Mouse (Mus musculus) hindbrain, embryonic 16.5 days (tissue): ENCODE measurements around the gene Cnnm2. TPM values are rescaled to one million over a fixed set of nuclear protein-coding genes. Genes with fewer than 3 reads are reported as not detected.

ENCODE experiments used
- ATAC-seq: fragments of 200-750 bp; cut with Nextera tagmentation; 2 replicates; pipeline ENCODE4 v1.8.0; 2017; ENCODE audit warnings: moderate TSS enrichment, moderate library complexity
- H3K27ac ChIP-seq: fragments of 300-500 bp; sonication (generic); 2 replicates; pipeline ENCODE4 v1.5.1; 2014; ENCODE audit warnings: low read depth, mild to moderate bottlenecking, control low read depth, low read length, moderate library complexity
- H3K27me3 ChIP-seq: fragments of 300-500 bp; sonication (generic); replicated peaks from 2 replicates; pipeline ENCODE4 v1.6.1; 2014; ENCODE audit warnings: low read length; ENCODE audit not compliant: control insufficient read depth, insufficient read depth
- H3K36me3 ChIP-seq: fragments of 300-500 bp; sonication (generic); 2 replicates; pipeline ENCODE4 v1.6.1; 2014; ENCODE audit warnings: mild to moderate bottlenecking, low read length, moderate library complexity, mixed read lengths; ENCODE audit not compliant: control insufficient read depth, insufficient read depth
- H3K4me1 ChIP-seq: fragments of 300-500 bp; sonication (generic); 2 replicates; pipeline ENCODE4 v1.6.1; 2014; ENCODE audit warnings: low read depth, low read length; ENCODE audit not compliant: control insufficient read depth, insufficient read depth
- H3K4me2 ChIP-seq: fragments of 300-500 bp; sonication (generic); 2 replicates; pipeline ENCODE4 v1.6.1; 2014; ENCODE audit warnings: mild to moderate bottlenecking, low read length, control low read depth, moderate library complexity
- H3K4me3 ChIP-seq: fragments of 300-500 bp; sonication (generic); 2 replicates; pipeline ENCODE4 v1.5.1; 2014; ENCODE audit warnings: mild to moderate bottlenecking, low read length, control low read depth, moderate library complexity
- H3K9ac ChIP-seq: fragments of 300-500 bp; sonication (generic); 2 replicates; pipeline ENCODE4 v1.6.1; 2014; ENCODE audit warnings: low read depth, mild to moderate bottlenecking, control low read depth, low read length, moderate library complexity
- H3K9me3 ChIP-seq: fragments of 300-500 bp; sonication (generic); 2 replicates; pipeline ENCODE4 v1.6.1; 2014; ENCODE audit warnings: mild to moderate bottlenecking, low read length, moderate library complexity; ENCODE audit not compliant: control insufficient read depth
- WGBS: fragments of 180-500 bp; shearing (Covaris S2); extraction: QIAGEN DNeasy Blood & Tissue Kit; methylation state at CpG from one replicate; pipeline ENCODE4 v1.1.7; 2014; 5-methylcytosine and 5-hydroxymethylcytosine counted together
- polyA plus RNA-seq: library from polyadenylated mRNA; unstranded; fragments of >200 nt; fragmentation: Nextera tagmentation; extraction: Ambion mirVana; gene quantifications from 2 replicates; pipeline ENCODE4 v1.2.1, GENCODE M21; 2015

Cnnm2 gene
- 5.8 and 6.6 TPM in 2 replicates for polyA plus RNA-seq

DNA sequence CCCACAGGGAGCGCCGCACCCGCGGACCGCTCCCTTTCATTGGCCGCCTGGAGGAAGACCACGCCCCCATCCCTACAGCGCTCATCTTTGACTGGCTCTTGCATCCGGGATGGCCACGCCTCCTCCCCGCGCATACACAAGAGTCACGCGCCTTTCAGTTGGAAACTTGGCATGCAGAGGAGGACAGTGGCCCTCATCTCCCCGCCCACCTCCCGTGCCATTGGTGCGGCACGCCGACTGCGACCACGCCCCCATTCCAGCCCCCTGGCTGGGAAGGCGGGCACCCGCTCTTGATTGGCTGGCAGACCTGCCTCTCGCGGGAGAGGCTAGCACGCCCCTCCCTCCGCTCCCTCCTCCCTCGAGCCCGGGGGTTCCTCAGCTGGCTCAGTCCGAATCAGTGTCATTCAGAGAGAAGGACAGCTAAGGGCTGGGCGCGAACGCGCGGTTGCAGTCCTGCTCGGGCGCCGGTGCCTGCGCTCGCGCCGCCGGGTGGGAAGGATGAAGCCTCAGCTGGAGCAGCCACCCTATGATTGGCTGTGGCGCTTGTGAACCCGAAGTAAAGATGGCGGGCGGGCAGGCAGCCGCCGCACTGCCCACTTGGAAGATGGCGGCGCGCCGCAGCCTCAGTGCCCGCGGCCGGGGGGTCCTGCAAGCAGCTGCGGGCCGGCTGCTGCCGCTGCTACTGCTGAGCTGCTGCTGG lies at the start of gene Cnnm2:
Gene Cnnm2 (plus strand): TSS at position 350 of the 700 bp plus-strand sequence.
- H3K4me1 ChIP-seq, result peaks cover 24% of the 10 kb centered on the region
- H3K4me2 ChIP-seq, result peak within 1 kb of the TSS; percentile 100
- H3K4me3 ChIP-seq, result peak within 1 kb of the TSS; percentile 91
- no peaks in the 10 kb centered on the region for H3K36me3 ChIP-seq
- H3K9ac ChIP-seq, result peak within 1 kb of the TSS; percentile 95
- WGBS, result 0% methylated on average over 38 of the region's 59 CpGs
- peak within 1 kb of the TSS; percentile 96 for H3K27ac ChIP-seq
- 0 out of 2 replicates have a peak, but pooled peaks cover 3% of the 10 kb centered on the region for H3K9me3 ChIP-seq
- ATAC-seq, result peak; percentile 97
- no peaks in the 10 kb centered on the region; the same call in 1 of the 2 replicates for H3K27me3 ChIP-seq

DNA sequence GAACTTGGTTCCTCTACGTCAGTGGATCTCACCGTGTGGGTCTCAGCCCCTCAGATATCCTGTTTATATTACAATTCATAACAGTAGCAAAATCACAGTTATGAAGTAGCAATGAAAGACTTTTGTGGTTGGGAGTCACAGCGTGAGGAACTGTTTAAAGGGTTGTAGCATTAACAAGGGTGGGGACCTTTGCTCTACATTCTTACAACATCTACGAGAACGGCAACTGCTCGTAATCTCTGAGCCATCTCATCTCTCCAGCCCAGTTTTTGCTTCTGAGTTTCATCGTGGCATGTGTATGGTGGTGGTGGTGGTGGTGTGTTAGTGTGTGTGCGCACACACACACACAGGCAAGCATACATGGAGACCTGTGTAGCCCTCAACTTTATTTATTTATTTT lies 47.2 kb upstream of the Cnnm2 start:
- Histone ChIP-seq H3K9ac (no peak overlapping the region), H3K4me1 (no peaks in the 10 kb centered on the region), H3K9me3 (no peaks in the 10 kb centered on the region; the same call in 1 of the 2 replicates), H3K4me3 (no peak overlapping the region), H3K27me3 (no peaks in the 10 kb centered on the region), H3K36me3 (peaks cover 4% of the 10 kb centered on the region; the same call in 1 of the 2 replicates), H3K4me2 (no peak overlapping the region), H3K27ac (no peak overlapping the region)
- ATAC-seq, result no peak
- 91% methylated on average over 8 of the region's 8 CpGs for WGBS

DNA sequence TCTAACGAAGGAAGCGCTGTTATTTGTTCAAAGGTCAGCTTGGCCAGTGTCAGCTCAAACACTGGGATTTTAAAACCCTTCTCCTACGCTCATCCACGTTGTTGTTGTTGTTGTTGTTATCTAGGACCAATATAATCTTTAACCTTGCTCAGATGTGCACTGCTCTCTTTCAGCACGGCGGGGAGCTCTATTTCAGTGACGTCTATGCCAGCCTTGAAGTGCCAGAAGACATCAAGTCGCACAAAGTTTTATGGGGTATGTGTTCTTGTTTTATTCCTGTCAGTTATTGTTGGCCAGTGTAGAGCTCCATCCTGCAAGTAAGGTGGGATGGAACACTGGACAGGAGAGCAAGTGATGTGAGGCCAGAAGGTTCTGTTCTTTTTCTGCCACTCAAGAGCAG lies 46.4 kb upstream of the Cnnm2 start:
- no peaks in the 10 kb centered on the region for H3K27me3 ChIP-seq
- H3K9ac ChIP-seq, result no peak overlapping the region
- no peak for ATAC-seq
- H3K36me3 ChIP-seq, result peaks cover 4% of the 10 kb centered on the region; the same call in 1 of the 2 replicates
- H3K9me3 ChIP-seq, result no peaks in the 10 kb centered on the region; the same call in 1 of the 2 replicates
- H3K4me2 ChIP-seq, result no peak overlapping the region
- no peak overlapping the region for H3K27ac ChIP-seq
- H3K4me3 ChIP-seq, result no peak overlapping the region
- H3K4me1 ChIP-seq, result no peaks in the 10 kb centered on the region
- 91% methylated on average over 8 of the region's 8 CpGs for WGBS

DNA sequence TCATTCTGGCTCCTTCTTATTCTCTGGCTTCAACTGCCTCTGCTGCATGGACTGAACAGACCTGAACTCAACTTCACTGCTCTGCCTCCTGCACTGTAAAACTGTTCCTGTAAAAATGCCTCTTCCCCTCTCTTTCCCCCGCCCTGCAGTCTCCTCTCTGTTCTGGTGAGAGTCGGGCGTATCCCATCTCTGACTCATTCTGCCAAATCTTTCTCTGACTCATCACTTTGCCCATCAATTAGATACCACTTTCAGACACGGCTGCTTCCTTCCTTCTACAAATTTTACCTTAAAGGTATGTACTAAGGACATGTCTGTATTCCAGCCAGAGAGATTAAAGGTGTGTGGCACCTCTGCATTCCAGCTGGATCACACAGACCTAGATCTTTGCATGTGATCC lies 43.2 kb upstream of the Cnnm2 start:
- no peak overlapping the region for H3K9ac ChIP-seq
- WGBS, result 88% methylated on average over 4 of the region's 4 CpGs
- H3K9me3 ChIP-seq, result no peaks in the 10 kb centered on the region; the same call in 1 of the 2 replicates
- no peaks in the 10 kb centered on the region for H3K4me1 ChIP-seq
- no peak overlapping the region for H3K4me2 ChIP-seq
- no peak for ATAC-seq
- H3K27ac ChIP-seq, result no peak overlapping the region
- no peaks in the 10 kb centered on the region for H3K27me3 ChIP-seq
- H3K4me3 ChIP-seq, result no peak overlapping the region
- H3K36me3 ChIP-seq, result peaks cover 4% of the 10 kb centered on the region; the same call in 1 of the 2 replicates

DNA sequence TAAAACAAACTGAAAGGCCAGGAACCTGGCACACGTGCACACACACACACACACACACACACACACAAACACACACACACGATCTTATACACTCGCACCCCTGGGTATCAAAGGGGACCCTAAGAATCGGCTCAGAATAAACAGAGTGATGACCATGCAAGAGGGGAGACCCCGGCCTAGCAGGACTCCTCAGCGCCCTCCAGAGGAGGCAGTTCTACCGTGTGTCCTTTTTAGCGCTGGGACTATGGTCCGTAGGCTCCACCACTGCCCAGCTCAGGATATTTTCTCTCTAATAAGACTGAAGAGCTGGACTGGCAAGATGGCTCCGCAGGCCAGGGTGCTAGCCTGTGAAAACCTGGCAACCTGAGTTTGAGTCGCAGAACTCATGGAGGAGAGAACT lies 37.0 kb upstream of the Cnnm2 start:
- 71% methylated on average over 11 of the region's 11 CpGs for WGBS
- Histone ChIP-seq H3K36me3 (no peaks in the 10 kb centered on the region), H3K27ac (no peak overlapping the region), H3K4me1 (no peaks in the 10 kb centered on the region), H3K27me3 (no peaks in the 10 kb centered on the region), H3K4me3 (no peak overlapping the region), H3K9ac (no peak overlapping the region), H3K9me3 (no peaks in the 10 kb centered on the region), H3K4me2 (no peak overlapping the region)
- no peak for ATAC-seq

DNA sequence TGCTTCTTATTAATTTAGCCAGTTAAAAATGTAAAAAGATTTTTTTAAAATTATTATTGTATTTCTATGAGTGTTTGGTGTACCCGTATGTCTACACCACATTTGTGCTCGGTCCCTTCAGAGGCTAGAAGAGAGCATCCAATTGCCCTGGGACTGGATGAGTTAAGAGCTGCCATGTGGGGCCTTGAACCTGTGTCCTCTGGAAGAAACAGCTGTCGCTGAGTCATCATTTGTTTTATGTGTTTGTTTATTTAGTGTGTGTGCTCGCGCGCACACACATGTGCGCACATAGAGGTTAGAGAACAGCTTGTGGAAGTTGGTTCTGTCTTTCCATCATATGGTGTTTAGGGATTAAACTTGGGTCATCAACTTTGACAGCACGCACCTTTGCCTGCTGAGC lies 35.3 kb upstream of the Cnnm2 start:
- Histone ChIP-seq H3K4me3 (no peak overlapping the region), H3K4me1 (no peaks in the 10 kb centered on the region)
- WGBS, result 97% methylated on average over 8 of the region's 8 CpGs

DNA sequence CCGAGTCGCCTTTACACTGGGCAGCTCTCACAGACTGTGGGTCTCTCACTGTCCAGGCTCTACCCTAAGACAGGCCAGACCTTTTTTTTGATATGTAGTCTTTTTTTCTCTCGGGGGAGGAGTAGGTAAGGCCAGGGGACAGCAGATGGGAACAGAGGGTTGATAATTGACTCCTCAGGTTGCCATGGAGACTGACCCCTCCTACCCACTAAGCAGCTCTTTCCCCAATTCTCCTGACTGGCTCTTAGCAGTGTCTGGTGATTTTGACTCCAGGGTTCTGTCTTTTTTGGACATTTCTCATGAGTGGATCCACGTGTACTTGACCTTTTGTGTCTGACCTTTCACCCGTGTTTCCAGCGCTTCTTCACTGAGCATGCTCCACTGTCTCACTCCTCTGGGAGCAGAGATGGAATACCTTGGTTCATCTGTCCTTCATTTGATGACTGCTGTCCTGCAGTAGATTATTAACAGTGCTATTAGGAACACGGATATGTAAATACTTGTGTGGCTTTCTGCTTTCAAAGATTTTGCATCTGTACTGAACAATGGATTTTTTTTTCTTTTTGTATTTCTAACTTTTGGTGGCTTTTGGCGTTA lies 34.2 kb upstream of the Cnnm2 start:
- Histone ChIP-seq H3K27ac (no peak overlapping the region), H3K4me2 (no peak overlapping the region), H3K4me1 (no peaks in the 10 kb centered on the region), H3K27me3 (no peaks in the 10 kb centered on the region), H3K9me3 (no peaks in the 10 kb centered on the region), H3K36me3 (no peaks in the 10 kb centered on the region), H3K4me3 (no peak overlapping the region), H3K9ac (no peak overlapping the region)
- WGBS, result 50% methylated on average over 8 of the region's 8 CpGs
- ATAC-seq, result peak; percentile 63; the same call in 1 of the 2 replicates

More for the DNA sequence above, 35.3 kb upstream of the Cnnm2 start:
- Histone ChIP-seq H3K36me3 (no peaks in the 10 kb centered on the region), H3K4me2 (no peak overlapping the region), H3K9ac (no peak overlapping the region), H3K9me3 (no peaks in the 10 kb centered on the region), H3K27me3 (no peaks in the 10 kb centered on the region), H3K27ac (no peak overlapping the region)
- no peak for ATAC-seq

DNA sequence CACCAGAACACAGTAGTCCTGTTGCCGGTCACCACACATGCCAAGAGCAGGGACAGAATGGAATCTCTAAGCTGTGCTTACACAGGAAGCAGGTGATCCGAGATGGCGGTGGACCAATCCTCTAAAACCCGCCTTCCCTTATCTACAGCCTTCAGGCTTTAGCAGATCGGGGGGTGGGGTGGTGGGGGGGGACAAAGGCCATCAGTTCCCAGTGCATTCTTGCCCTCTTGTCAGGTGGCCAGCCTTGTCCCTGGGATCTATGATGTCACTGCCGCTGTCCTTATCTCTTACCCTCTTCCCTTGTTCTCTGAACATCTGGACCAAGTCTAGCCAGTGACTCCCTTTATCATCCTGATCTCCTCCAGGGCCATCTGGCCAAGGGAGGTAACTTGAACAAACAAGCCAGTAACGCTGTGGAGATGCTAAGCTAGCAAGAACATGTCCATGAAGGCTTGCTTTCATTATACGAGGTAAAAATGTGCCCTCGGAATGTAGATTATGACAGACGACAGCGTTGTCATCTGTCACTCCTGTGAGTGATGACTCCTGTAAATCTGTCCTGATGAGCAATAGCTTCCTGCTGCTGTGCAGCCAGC lies 33.4 kb upstream of the Cnnm2 start:
- no peak overlapping the region for H3K4me2 ChIP-seq
- 75% methylated on average over 11 of the region's 11 CpGs for WGBS
- no peak for ATAC-seq
- no peaks in the 10 kb centered on the region for H3K27me3 ChIP-seq
- no peak overlapping the region for H3K4me3 ChIP-seq
- H3K4me1 ChIP-seq, result no peaks in the 10 kb centered on the region
- no peak overlapping the region for H3K9ac ChIP-seq
- no peaks in the 10 kb centered on the region for H3K9me3 ChIP-seq
- no peaks in the 10 kb centered on the region for H3K36me3 ChIP-seq
- no peak overlapping the region for H3K27ac ChIP-seq

DNA sequence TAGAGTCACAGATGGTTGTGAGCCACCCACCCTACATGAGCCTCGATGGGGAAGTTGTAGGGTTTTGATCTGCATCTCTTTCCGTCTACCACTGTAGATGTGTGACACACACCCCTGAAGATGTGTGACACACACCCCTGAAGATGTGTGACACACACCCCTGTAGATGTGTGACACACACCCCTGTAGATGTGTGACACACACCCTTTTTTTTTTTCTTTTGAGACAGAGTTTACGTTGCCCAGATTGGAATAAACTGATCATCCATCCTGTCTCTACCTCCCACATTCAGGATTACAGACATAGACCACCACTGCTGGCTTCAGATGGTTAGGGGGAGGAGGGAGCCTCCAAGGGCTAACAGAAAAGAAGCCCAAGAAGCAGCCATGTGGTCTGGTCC lies 32.5 kb upstream of the Cnnm2 start:
- no peaks in the 10 kb centered on the region for H3K9me3 ChIP-seq
- H3K4me1 ChIP-seq, result no peaks in the 10 kb centered on the region
- ATAC-seq, result no peak
- no peak overlapping the region for H3K4me3 ChIP-seq
- H3K36me3 ChIP-seq, result no peaks in the 10 kb centered on the region
- 81% methylated on average over 3 of the region's 3 CpGs for WGBS
- H3K4me2 ChIP-seq, result no peak overlapping the region
- no peaks in the 10 kb centered on the region for H3K27me3 ChIP-seq
- no peak overlapping the region for H3K9ac ChIP-seq
- no peak overlapping the region for H3K27ac ChIP-seq
